Mouse (Mus musculus) ovary, adult 18-20 months (tissue): ENCODE data around the gene Speer3.
"Not testable (repeated sequence)": the region's sequence is repeated elsewhere in the genome, so short reads cannot be mapped to it uniquely, and the experiment has no call there.

Experiments used
- DNase-seq: peaks from one replicate; pipeline ENCODE4 v3.0.0; 2022; ENCODE audit warnings: low spot score, mixed read lengths

Speer3 gene

GRCm38 (mm10) chr5:13791319-13791718 is at the start of gene Speer3:
TSS of gene Speer3 (plus strand) at chr5:13791619.
- no peak for DNase-seq

- not testable (repeated sequence) for DNase-seq
Observed at GRCm38 (mm10) chr5:13810496-13810895, 19.1 kb downstream of the Speer3 start.

GRCm38 (mm10) chr5:13825108-13825507 is 33.7 kb downstream of the Speer3 start:
- DNase-seq: no peak

DNA sequence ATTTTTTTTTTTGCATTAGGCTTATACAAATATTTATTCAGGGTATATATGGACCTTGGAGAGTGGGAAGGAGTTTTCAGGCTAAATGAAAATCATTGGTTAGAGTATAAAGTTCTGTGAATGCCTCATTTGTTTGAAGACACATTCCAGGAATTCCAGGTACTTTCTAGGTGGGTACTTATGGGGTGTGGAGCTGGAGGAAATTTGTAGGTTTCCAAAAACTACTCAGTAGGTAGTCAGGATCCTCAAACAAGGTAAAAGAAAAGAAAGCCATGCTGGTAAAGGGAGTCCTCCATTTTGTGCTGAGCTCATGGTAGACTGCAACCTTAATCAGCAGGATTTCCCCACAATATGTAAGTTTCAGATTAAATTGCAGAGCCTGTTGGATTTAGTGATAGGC is 35.3 kb downstream of the Speer3 start:
- DNase-seq: no peak

DNA sequence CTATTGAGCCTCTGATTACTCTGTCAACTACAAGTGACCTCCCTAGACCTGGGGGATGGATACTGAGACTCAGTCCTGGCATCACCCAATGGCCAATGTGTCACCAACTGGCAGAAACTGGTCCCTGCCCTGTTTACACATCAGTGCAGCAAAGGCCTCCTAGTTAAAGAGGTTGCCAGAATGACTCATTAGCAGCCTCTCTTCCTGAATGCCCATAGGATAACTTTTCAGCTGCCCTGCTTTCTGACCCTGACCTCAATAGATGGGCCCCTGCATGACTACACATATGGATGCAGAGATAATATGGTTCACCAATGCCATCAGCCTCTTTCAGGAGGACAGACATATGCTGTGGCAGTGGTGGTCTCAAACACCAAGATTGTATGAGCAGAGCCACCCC is 52.9 kb downstream of the Speer3 start:
- no peak for DNase-seq
